Mouse (Mus musculus) embryonic fibroblast, embryonic 13.5 days (primary cell): ENCODE data around the gene Ift80.

Experiments used
- CTCF ChIP-seq: IDR thresholded peaks from 2 replicates; pipeline ENCODE4 v1.5.1; 2011; ENCODE audit warnings: mild to moderate bottlenecking, control low read depth, low read length, moderate library complexity, borderline replicate concordance; ENCODE audit not compliant: insufficient read depth
- POLR2A ChIP-seq: IDR thresholded peaks from 2 replicates; pipeline ENCODE4 v1.6.1; 2011; ENCODE audit warnings: low read depth, mild to moderate bottlenecking, control low read depth, low read length, moderate library complexity

GRCm38 (mm10) chr3:68869211-68869690 lies 135.1 kb downstream of the Ift80 start, which contains the start of gene 1110032F04Rik:
- no peak for TF ChIP-seq POLR2A
- no peak for TF ChIP-seq CTCF
